Mouse (Mus musculus): ENCODE results near the gene Vmn1r21.
A peak's percentile ranks its signal among the peaks of the same experiment; 100 is the strongest.
"Not testable (repeated sequence)": the region's sequence is repeated elsewhere in the genome, so short reads cannot be mapped to it uniquely, and the experiment has no call there.

Vmn1r21 gene

GRCm38 (mm10) chr6:57850286-57850685 lies at the start of gene Vmn1r21:
Gene Vmn1r21, minus strand, starts transcription at chr6:57850343.
- no peak for DNase-seq

DNA sequence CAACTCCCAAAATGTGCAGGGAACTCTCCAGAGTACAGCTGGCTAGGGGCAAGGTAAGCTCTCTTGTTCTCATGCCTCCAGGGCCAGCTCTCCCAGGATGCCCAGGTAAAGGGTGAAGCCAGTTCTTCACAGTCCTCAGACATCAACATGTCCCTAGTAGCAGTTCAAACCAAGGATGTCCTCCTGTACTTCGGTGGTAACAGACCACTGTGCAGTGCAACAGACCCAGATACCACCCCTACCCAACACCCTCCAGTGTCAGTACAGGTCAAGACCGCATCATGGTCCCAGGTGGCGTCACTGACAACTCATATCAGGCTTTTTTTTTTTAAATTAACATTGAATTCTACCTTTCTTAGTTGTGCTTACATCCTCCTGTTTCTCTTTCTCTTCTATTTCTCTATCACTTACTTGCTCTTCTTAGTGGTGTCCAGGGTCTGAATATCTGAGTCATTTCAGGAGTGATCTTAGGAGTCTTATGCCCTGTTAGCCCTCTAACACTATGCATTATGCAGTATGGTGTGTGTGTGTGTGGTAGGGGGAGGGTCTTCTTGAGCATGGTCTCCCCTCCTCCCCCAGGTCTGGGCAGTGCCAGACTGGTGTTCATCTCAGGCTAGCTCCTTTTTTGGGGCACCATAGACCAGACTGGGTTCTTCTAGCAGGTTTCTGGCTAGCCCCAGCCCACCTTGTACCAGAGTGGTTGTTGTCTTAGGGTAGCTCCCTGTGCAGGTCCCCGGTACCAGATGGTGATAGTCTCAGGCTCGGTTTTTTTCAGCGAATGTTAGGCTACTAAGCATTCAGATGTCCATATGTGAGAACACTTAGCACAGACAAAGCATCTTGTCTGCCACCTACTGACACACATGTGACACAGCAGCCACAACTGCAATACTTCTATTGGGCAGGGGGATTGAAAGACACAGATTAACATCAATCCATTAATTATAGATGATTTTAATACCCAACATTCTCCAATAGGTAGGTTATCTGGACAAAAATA lies 9.2 kb upstream of the Vmn1r21 start:
- peak; percentile 44 for DNase-seq

DNA sequence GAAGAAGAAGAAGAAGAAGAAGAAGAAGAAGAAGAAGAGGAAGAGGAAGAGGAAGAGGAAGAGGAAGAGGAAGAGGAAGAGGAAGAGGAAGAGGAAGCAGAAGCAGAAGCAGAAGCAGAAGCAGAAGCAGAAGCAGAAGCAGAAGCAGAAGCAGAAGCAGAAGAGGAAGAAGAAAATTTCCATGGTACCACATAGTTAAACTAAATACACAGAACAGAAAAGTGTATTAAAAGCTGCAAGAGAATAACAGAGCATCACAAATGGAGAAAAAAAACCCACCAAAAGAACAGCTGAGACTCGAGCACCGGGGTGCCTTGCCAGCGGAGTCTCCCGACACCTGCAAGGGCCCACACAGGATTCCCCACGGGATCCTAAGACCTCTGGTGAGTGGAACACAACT lies 1.0 kb upstream of the Vmn1r21 start:
- not testable (repeated sequence) for DNase-seq

DNA sequence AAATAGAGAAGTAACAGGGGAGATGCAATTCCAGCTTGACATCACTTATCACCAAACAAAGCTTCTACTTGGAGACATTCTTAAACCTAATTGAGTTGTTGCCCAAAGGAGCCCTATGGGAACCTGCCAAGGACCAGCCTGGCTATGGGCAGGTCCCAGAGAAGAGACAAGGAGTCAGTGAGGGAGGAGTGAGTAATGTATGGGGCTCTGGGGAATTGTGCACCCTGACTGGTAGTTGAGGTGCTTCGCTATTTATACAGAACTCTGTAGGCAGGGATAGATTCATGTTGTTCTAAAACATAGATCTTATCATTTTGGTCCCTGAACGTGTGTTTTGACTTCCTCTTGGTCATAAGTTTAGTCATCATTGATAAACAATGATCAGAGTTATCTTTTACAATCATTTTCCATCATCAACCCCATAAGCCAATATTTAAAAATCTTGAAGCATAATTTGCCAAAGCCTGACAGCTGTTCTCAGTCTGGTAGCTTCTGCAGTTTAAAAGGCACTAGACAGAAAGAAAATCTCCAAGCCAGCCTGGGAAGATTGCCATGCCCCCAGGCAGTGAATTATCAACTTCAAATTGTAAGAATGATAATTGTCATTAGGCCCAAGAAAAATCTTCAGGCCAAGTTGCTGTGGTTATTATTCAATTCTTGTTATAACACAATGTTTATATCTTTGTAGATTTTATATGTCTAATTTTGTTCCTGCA lies 10.3 kb downstream of the Vmn1r21 start:
- DNase-seq, result no peak

GRCm38 (mm10) chr6:57825259-57825715 lies 24.9 kb downstream of the Vmn1r21 start:
- no peak for DNase-seq

DNA sequence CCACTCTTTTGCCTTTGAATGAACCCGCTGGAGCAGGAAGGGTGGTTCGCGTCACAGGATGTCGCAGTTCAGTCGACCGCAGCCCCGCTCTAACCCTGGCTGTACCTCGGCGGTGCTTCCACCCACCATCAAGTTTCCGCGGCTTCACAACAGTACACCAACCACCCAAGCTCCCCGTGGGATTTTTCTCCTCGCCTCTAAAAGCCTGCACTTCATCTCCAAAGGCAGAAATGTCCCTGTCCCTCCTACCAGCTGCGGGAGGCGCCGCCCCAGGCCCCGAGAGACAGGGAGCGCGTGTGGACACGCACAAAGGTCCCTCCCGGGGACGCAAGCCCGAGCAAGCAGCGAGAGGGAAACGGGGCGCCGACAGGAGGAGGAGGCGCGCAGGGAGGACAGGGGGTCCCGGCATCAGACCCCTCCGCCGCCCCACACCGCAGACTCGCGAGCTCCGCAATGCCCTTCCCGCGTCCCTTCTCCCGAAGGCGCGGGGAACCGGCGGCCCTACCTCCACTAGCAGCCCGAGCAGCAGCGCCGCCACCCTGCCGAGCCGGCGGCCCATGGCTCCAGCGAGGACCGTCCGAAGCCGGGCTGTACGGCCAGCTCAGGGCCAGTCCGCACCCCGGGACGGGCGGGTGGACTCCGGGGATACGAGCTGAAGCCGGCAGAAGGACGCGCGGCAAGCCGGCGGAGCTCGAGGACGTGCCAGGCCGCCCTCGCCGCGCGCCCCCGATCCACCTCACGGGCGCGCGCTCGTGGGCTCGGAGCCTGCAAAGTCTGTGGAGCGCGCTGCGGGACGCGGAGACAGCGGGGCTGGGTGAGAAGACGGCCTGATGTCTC lies 25.5 kb downstream of the Vmn1r21 start, which contains the start of gene Vopp1:
Gene Vopp1, minus strand, starts transcription at position 738 of the 837 bp plus-strand sequence.
- DNase-seq, result peak; percentile 53

DNA sequence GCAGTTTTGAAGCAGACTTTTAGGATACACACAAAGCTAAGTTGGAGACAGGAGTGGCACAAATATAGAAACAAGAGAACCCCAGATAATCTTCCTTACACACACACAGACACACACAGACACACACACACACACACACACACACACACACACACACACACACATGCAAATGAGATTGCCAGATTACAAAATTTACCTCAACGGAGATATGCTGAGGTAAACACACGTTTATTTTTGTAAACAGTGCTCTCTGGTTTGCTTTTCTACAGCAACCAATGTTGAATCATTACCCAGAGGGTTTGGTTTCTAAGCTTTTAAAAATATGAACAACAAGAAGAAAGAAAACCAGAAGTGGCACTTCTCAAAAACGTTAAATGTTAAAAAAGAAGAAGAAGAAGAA lies 26.7 kb downstream of the Vmn1r21 start:
- no peak for DNase-seq

- DNase-seq, result no peak
Measured at GRCm38 (mm10) chr6:57822648-57823410, 27.3 kb downstream of the Vmn1r21 start.

DNA sequence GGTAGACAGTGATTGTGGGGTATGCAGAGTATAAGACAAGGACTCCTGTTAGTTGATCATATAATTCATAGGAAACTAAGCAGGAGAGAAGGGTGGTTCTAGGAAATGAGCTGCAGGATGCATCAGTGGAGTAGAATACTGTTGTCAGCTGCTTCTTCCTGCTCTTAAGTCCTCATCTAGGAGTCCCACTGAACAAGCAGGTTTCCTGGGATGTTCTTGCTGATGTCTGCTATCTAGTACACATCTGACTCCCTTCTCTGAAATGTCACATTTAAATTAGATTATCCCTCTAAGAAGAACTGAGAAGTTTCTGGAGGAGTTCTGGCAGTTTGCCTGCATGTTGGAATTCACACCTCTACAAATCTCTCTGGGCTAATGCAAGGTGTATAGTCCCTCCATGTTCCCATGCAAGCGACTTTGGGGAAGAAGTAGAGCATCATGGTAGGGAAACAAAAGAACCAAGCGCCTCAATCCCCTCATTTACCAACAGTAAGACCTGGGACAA lies 35.7 kb downstream of the Vmn1r21 start:
- no peak for DNase-seq

- DNase-seq, result no peak
Measured at GRCm38 (mm10) chr6:57811748-57812730, 38.1 kb downstream of the Vmn1r21 start.

GRCm38 (mm10) chr6:57805218-57806069 lies 44.7 kb downstream of the Vmn1r21 start:
- DNase-seq, result no peak

DNA sequence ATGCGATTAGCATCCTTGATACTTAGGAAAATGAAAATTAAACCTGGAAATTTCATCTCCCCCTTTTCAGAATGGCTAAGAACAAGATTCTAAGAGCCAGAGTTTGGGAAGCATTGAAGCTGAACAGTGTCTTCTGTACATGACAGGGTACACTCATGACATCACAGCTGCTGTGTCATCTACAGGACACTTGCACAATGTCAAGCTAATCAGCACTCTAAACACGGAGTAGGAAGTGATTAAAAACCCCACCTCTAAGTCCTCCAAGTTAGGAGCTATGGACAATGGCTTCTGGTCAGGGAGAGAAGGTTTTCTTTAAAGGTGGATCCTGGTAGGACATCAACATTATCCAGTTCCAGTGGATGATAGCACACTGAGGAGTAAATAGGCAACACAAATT lies 47.0 kb downstream of the Vmn1r21 start:
- no peak for DNase-seq

DNA sequence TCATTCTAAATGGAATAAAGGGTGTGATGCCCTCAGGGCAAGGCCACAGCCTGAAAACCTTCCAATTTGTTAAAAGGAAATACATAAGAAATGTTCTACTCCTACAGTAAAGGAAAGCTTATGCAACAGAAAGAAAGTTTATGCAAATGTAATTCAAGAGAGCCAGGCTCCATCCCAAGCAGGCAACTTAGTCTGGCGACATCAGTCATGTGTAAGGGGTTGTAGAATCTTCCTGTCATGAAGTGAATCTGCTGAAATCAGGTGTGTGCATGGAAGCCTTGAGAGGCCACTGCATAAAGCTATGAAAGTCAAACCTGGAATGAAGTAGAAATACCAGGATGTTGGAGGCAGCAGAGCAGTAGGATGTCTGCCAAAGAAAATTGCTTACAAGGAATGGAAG lies 51.2 kb downstream of the Vmn1r21 start:
- no peak for DNase-seq

GRCm38 (mm10) chr6:57796853-57797423 lies 53.2 kb downstream of the Vmn1r21 start:
- DNase-seq, result no peak

- peak; percentile 3 for DNase-seq
Measured at GRCm38 (mm10) chr6:57795835-57796234, 54.3 kb downstream of the Vmn1r21 start.

All from kidney, adult 9 months (tissue).